Mouse (Mus musculus) adrenal gland (tissue): ENCODE results near the gene Minos1.

Source experiments
- intact Hi-C: fragments of 180-260 bp; cut with DNase I; formaldehyde crosslinking; loops from one replicate; pipeline ENCODE4 v1.15.1; 2025
- long read RNA-seq, 2 experiments: library from polyadenylated mRNA; unstranded; transcript quantifications; one replicate each; pipeline ENCODE4 v2.0.0; 2020; ENCODE audit warnings: borderline replicate concordance in 1 of 2; ENCODE audit not compliant: insufficient replicate concordance in 1 of 2

Minos1 gene
- long read RNA-seq, experiment 1, transcript Minos1-204 (4 exons, 476 nt): minor isoform, 21 of 471 reads
- long read RNA-seq, experiment 1, transcript Minos1-203 (4 exons, 2,549 nt): major isoform, 420 of 471 reads
- long read RNA-seq, experiment 1, partial matches to known transcripts: 3 of 471 reads
- long read RNA-seq, experiment 1, other reads (novel, unspliced or antisense): 24 of 471 reads
- long read RNA-seq, experiment 2, transcript Minos1-203 (4 exons, 2,549 nt): major isoform, 451 of 489 reads
- long read RNA-seq, experiment 2, transcript Minos1-204 (4 exons, 476 nt): minor isoform, 13 of 489 reads
- long read RNA-seq, experiment 2, partial matches to known transcripts: 0 of 489 reads
- long read RNA-seq, experiment 2, other reads (novel, unspliced or antisense): 25 of 489 reads

DNA sequence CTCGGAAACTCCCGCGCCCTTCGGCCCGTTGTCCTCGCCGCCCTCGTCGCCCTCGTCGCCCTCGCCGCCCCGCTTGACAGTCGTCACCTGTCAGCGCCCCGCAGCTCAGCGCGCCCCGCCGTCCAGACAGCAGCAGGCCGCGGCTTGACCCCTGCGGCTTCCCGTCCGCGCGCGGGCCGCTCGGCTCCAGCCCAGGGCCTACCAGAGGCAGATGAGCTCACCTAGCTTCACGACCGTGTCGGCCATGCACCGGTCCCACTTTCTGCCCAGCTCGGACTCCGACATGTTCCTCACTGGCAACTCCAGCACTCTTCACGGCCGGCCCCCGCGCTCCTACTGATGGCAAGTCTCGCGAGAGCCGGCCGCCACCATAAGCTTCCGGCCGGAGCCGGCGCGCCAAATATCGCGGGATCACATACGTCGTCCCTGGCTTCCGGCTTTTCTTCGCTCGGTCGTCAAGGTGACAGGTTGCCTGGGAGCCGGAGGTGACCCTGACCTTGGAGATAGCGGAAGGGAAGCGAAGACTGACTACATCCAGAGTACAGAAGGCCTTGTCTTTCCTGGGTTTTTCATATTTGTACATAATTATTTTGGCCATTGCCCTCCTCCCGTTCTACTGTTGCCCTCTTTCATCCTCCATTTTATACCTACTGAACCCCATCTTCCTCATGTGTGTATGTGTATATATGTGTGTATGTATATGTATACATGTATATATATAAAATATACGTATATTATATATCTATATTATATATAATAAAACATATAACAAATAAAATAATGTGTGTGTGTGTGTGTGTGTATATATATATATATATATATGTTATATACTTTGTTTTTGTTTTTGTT, at the start of gene Minos1:
Gene Minos1 (minus strand): TSS at position 413 of the 849 bp plus-strand sequence.
- intact Hi-C loops: no loop called here

DNA sequence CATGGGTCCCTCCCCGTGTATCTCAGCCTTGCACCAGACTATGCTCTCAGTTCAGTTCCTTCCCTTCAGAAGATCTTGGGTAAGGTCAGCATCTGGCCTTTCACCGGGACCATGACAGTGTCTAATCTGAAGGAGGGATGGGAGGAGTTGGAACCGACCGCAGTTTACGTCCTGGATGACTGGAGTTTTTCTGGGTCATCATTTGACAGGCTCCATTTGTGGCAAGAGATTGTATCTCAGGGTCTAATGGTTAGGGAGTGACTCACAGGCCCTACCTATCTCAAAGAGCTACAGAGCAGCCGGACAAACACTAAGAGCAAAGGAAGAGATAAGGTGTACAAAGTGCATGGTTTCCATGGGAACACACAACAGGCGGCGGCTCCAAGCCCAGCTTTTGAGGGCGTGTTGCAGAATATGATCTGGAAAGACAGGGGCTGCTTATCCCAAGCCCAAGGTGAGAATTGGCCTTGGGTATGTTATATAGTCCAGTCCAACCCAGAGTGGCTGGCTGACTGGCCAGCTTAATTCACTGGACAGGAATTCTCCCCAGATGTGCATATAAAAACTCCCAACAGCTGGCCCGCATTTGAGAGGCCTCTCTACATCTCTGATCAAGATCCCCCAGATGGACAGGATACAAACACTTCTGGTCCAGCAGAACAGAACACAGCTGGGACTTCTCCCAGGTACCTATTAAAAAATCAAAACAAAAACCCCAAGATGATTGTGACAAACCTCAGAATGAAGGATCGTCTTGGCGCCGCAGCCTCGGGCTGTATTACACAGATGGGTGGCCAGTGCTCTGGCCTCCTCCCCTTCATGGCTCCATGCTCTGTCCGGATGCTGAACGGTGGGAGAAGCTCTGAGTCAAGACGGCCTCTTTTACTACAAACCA, 49.1 kb upstream of the Minos1 start:
- intact Hi-C loops: loop anchor here (5.0 kb wide), 1 partner anchor 93 kb away; no protein-coding TSS in a partner anchor

DNA sequence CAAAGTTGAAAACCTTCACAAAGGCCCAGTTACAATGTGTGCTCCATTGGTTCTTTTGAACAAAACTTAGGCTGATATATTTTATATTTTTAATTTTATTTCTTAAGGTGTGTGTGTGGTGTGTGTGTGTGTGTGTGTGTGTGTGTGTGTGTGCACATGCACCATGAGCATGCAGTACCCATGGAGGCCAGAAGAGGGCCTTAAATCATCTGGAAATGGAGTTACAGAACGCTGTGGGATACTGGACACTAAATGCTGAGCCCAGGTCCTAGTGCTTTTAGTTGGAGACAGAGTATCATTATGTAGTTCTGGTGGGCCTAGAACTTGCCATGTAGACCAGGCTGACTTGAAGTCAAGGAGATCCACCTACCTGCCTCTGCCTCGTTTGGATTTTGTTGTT, 48.3 kb upstream of the Minos1 start:
- intact Hi-C loops: loop anchor here (5.0 kb wide), 1 partner anchor 92 kb away; no protein-coding TSS in a partner anchor

DNA sequence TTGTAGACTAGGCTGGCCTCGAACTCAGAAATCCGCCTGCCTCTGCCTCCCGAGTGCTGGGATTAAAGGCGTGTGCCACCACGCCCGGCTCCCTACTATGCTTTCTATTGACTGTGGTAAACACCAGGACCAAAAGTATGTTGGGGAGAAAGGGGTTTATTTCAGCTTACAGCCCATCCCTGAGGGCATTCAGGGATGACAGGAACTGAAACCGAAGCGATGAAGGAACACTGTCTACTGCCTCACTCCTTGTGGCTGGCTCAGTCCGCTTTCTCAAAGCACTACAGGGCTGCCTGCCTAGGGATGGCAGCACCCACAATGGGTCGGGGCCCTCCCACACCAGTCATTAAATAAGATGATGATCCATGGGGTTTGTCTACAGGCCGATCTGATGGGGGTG, 47.5 kb upstream of the Minos1 start:
- intact Hi-C loops: loop anchor here (5.0 kb wide), 1 partner anchor 91 kb away; no protein-coding TSS in a partner anchor

DNA sequence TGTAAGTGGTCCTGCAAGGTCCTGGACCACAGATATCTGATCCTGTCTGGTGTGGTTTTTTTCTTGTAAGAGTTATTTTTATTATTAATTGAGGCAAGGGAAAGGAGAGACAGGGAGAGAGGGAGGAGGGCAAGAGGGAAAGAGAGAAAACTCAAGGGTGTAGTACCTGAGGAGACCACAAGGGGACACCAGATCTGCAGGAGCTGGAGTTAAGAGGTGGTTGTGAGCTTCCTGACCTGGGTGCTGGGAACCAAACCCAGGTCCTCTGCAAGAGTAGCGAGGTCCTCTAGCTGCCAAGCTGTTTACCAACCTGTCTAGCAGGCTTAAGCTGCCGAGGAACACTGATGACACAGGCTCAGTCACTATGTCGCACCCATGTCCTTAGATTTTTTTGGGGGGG, 47.0 kb upstream of the Minos1 start:
- intact Hi-C loops: loop anchor here (5.0 kb wide), 1 partner anchor 91 kb away; no protein-coding TSS in a partner anchor

DNA sequence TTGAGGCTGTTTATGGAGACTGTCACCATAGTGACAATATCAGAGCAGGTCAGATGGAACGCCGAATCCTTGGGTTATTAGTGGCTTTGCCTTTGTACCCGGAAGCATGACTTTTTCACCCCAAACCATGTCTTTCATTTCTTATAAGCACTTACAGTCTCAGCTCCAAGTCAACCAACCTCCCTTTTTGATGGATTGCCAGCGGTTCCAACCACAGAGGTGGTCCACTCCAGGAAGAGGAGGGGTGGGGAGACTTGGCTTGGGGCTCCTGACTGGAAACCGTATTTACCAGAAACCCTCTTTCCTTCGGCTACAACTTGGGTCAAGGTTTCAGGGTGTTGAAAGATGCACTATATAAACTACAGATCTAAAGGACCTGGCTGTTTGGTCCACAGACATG, 45.1 kb upstream of the Minos1 start:
- intact Hi-C loops: loop anchor here (5.0 kb wide), 1 partner anchor 89 kb away; no protein-coding TSS in a partner anchor

DNA sequence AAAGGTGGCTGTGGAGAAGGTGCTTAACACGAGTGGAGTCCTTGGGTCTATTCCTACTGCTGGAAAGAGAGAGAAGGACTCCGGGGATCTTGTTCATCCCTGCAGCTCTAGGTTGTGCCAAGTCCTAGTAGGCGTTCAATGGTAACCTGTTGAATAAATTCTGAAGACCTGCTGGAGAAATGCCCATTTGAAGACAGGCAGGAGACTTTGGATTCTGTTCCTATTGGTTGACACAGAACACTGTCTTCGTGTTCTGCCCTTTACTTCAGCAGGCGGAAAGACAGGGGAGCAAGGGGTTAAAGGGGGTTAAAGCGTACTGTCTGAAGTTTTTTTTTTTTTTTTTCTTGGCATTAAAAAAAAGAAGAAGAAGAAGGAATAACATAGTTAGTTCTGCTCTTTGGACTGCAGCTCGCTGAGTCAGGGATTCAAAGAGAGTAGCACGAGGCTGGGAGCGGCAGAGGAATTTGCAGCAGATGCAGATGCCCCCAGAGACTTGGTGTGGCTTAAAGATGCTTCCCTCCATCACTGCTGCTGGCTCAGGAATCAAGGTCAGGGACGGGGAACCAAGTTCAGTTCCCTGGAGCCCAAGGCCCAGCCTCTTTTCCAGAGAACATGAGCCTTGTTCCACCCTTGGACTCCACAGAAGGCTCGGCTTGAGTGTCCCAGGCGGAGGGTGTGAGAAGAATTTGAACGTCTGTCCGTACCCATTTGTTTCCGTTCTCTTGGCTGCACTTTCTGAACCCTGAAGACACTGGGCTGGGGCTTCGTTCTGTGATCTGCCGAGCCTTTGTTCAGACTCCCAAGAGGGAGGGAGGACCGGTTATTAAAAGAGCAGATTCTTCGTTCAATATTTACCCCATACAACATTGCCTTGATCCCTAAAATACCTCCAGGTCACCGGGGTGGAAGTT, 44.4 kb upstream of the Minos1 start:
- intact Hi-C loops: loop anchor here (5.0 kb wide), 1 partner anchor 88 kb away; no protein-coding TSS in a partner anchor

DNA sequence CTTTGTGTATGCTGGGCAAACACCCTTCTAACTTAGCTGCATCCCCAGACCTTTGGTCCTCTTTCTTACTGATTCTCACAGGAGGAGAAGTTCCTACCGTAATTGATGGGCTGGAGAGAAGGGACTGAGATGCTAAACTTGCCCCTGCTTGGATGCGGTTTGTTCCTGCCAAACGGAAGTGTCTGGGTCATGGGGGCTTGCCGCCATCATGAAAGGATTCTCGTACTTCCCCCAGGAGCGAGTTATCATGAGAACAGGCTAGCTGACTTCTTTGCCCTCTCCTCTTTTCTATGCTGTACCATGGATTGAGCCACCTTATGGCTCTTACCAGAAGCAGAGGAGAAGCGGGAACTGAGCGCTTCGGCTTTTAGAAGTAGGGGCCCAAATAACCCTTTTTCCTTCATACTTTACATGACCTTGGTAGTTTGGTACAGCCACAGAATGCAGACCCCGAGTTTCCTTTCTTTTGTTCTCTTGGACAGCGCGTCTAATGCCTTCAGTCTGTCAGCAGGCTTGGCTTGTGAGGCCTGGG, 38.9 kb upstream of the Minos1 start:
- intact Hi-C loops: no loop called here

DNA sequence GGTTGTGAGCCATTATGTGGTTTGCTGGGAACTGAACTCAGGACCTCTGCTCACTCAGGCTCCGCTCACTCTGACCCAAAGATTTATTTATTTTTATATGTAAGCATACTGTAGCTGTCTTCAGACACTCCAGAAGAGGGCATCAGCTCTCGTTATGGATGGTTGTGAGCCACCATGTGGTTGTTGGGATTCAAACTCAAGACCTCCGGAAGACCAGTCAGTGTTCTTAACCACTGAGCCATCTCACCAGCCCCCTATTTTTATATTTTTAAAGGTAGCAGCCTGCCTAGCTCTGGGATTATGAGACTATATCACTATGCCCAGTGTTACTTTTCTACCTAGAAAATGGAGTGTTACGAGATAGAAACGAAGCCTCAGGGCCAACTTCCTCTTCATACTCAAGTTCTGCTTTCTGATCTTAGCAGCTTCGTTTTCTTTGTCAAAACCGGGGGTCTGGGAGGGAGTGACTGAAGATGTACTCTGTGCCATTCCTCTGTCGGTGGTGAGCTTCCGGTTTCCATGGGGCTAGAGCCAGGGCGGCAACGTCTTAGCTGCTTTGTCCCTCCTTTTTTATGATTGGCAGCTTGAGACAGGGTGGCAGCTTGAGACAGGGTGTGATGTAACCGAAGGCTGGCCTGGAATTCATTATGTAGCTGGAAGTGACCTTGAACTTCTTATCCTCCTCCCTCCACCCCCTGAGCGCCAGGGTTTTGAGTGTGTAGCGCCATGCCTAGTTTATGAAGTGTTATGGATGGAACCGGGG, 38.3 kb upstream of the Minos1 start:
- intact Hi-C loops: no loop called here

DNA sequence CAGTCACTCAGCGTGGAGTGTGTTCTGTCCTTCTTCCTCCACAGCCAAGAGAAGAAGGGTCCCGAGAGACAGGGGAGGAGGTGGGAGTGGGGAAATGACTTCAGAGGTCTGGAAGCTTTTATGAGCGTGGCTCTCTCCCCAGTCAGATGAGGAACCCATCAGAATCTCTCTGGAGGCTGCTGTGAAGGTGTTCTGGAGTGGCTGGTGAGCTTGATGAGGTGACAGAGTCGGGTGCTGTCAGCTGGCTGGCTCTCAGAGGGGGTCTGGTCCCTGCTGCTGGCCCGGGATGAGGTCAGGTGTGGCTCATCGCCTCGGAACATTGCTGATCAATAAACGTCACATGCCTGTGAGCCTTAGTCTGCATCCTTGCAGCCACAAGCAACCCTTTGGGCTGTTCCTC, 36.2 kb upstream of the Minos1 start:
- intact Hi-C loops: no loop called here

DNA sequence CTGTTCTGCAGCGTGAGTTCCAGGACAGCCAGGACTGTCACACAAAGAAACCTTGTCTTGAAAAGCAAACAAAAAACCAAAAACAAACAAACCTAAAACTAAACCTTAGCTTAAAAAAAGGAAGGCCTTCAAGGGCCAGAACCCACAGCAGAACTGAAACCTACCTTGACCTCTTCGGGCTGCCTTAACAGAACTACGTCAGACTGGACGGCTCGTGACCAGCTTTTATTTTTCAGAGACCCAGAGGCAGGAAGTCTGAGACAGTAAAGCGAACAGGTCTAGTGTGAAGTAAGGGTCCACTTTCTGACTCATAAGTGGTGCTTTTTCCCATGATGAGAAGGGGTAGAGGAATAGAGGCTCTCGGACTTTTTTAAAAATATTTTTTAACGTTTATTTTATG, 35.3 kb upstream of the Minos1 start:
- intact Hi-C loops: no loop called here

DNA sequence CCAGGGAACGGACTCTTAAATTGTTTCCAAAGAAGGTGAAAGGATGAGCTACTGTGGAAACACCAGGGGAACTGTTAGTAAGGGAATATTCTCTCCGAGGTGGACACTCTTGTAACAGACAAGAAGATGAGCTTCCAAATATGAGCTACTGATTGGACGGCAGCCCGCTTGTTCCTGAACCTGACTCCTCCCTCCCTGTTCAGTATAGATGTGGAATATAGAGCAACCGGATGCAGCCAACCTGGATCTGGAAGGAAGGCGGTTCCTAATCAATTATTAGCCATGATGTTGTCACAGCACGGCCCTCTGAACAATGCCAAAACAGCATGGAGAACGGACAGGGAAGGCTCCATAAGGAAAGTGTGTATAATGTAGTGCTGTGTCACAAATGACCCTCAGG, 34.3 kb upstream of the Minos1 start:
- intact Hi-C loops: no loop called here

DNA sequence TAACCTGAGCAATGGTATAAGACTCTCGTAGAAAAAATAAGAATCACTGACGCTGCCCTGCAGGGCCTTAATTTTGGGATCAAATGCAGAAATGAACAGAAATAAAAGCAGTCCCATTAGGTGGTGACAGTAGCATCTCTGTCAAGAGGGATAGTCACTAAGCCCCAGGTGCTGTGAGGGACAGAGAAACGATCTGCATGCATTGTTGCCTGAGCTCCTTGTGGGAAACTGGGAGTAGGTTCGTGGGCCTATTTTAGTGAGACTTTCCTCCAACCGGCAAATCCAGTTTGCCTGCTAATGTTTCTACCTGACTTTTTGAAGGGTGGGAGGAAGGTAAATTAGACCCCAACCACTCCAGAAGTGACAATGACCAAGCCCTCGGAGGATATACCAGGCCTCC, 33.2 kb upstream of the Minos1 start:
- intact Hi-C loops: no loop called here

DNA sequence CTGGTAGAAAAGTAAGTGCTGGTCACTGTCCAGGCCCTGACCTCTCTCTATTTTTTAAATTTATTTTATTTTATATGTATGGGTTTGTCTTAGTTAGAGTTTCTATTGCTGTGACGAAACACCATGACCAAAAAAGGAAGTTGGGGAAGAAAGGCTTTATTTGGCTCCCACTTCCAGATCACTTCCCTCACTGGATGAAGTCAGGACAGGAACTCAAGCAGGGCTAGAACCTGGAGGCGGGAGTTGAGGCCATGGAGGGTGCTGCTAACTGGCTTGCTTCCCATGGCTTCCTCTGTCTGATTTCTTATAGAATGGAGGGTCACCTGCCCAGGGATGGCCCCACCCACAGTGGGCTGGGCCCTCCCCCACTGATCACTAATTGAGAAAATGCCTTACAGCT, 30.2 kb upstream of the Minos1 start:
- intact Hi-C loops: no loop called here

DNA sequence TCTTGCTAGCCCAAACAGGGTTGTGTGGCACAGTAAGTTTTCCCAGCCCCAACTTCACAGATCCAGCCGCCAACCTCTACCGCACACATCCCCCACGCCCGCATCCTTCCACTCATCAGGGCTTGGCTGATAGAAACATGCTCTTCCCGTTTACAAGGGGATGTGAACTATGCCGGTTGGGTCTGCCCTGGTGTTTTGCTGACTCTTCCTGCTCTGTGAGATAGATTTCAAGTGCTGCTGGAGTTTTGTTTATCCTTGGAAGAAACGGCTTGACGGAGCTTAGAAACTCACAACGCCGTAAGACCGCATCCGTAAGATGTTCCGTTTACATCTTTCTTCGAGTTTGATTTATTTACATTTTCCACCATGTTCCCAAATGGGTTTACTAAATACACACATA, 27.4 kb upstream of the Minos1 start:
- intact Hi-C loops: no loop called here

DNA sequence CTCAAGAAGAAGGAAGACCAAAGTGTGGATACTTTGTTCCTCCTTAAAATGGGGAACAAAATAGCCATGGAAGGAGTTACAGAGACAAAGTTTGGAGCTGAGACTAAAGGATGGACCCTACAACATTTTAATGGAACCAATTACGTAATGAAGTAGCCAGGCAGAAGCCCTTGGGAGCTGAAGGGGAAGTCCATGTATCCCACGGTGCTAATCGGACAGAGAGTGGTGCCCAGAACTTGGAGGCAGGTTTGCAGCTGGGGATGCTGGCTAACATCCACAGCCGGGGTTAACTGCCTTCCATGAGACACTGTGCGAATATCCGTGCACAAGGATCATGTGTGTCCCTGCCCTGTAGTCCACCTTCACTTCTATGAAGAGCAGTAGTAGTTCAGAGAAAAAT, 25.6 kb upstream of the Minos1 start:
- intact Hi-C loops: no loop called here

DNA sequence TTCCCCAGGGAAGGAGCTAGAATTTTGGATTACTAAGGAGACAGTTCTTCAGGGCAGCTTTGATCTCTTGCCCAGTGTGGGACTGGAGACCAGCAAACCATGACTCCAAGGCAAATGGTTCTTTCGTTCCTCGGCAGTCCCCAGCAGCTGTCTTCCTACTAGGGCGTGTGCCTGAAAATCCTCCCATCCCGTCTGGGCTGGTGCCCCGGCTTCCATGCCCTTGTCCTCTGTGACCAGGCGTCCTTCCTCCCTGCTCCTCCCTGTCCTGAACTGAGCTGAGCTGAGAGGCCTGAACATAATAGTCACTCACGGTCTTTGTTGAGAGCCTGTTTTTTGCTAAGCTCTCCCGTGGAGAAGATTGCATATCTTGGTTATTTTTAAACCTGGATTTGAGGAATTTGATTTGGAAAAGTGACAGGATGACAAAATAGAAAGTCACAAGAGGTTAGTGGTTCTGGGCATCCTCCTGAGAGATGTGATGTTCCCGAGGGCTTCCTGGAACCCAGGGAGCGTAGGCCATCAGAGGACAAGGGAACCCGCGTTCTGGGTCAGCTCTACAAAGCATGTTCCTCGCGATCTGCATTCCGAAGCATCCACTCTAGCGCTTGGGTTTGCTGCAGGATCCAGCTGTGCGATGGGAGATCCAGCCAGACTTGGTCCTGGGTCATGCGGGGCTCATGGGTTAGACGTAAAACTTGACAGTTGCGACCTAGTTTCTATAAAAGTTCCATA, 23.8 kb upstream of the Minos1 start:
- intact Hi-C loops: no loop called here

DNA sequence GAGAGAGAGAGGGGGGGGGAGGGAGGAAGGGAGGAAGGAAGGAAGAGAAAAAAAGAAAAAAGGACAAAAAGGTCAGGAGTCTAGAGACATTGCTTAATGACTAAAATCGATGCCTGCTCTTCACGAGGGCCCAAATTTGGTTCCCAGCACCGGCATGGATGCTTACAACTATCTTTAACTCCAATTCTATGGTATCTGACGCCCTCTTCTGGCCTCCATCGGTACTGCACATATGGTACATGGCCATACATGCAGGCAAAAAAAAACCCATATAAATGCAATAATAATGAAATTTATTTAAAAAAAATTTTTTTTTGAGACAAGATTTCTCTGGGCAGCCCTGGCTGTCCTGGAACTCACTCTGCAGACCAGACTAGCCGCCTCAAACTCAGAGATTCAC, 20.5 kb upstream of the Minos1 start:
- intact Hi-C loops: no loop called here
